Mouse (Mus musculus): ENCODE data around the gene Cacna2d2.

The Cacna2d2 gene

DNA sequence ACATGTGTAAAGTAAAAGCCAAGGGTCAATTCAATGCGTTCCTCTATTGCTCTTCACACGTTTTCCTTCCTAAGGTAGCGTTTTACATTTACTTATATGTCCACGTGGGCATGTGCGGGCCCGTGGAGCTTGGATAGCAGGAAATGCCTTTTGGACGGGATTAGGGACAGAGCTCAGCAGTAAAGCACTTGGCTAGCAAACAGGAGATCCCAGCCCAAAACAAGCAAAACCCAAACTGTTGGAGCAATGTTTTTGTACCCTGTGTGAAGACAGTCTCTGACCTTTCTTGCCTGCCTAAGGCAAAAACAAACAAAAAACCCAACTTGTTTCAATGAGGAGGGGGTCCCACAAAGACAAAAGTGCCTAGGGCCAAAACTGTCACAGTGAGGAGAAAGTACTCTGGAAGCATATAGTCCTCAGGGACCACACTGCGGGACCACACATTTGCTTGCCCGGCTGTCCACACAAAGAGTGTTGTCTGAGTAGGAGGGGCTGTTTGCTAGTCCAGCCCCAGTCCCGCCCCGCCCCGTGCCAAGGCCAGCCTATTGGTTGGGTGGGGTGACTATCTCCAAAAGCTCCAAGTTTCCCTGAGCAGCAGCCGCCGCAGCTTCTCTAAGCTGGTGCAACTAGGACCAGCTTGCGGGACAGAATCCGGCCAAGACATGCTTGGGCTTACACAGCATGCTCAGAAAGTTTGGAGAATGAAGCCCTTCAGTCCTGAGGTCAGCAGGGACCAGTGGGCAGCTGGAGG is 177.1 kb downstream of the Cacna2d2 start, which contains the start of gene Hyal1:
Gene Hyal1, plus strand, starts transcription at position 571 of the 751 bp plus-strand sequence.
- in situ Hi-C loops (cut with MseI, MboI): no loop called here

DNA sequence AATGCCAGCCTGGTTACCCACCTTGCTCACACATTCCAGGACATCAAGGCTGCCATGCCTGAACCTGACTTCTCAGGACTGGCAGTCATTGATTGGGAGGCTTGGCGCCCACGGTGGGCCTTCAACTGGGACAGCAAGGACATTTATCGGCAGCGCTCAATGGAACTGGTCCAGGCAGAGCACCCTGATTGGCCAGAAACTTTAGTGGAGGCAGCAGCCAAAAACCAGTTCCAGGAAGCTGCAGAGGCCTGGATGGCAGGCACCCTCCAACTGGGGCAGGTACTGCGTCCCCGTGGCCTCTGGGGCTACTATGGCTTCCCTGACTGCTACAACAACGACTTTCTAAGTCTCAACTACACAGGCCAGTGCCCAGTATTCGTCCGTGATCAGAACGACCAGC is 178.5 kb downstream of the Cacna2d2 start:
- in situ Hi-C loops (cut with MseI, MboI): no loop called here

DNA sequence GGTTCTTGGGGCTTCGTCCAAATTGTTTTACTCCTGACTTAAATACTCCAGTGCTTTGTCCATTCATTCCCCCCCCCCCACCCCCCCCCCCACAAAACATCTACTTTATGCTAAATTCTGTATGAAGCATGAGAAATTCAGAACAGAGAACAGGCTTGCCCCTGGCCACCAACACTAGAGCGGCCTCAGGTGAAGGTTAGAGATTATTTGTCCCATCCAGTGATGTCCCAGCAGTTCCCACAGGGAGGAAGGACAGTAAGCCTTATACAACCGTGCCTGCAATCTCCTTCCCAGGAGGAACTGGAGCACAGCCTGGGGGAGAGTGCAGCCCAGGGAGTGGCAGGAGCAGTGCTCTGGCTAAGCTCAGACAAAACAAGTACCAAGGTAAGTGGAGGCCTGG is 179.2 kb downstream of the Cacna2d2 start, which contains the start of gene Naa80:
Gene Naa80, plus strand, starts transcription at position 301 of the 400 bp plus-strand sequence.
- in situ Hi-C loops (cut with MseI, MboI): no loop called here

All from mouse trophoblast stem cell (cell line).